Mouse (Mus musculus): ENCODE data around the gene Cln6. TPM values are rescaled to one million over a fixed set of nuclear protein-coding genes. Genes with fewer than 3 reads are reported as not detected.
"Not testable (repeated sequence)": the region's sequence is repeated elsewhere in the genome, so short reads cannot be mapped to it uniquely, and the experiment has no call there.

The Cln6 gene
- polyA plus RNA-seq, 1 experiment from 2014 or later, result 19.6 TPM

DNA sequence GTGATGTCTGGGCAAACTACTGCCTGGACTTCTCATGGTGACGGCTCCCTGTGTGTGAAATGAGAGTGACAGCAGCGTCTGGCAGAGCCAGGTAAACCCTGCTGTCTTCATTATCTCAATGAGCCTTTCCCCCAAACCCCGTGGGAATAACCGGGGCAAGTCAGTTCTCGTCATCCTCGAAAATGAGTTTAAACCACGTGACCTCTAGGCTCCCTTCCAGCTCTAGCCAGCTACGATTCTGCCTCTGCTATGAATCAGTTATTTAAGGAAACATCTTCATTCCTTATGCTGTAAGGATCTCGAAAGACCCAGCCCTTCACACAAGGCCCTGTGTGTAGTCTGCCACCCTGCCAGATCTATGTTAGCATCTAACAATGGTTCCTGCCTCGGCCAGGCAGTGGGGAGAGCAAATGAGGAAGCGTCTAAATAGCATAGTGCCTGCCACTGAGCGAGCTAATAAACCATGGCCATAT lies 21.4 kb upstream of the Cln6 start:
- H3K4me2 ChIP-seq, result peak overlapping the region; percentile 20
- H3K4me3 ChIP-seq, result no peak overlapping the region
- peak overlapping the region; percentile 41 for H3K27ac ChIP-seq (ENCODE audit: poor library complexity, severe bottlenecking)
- no peak overlapping the region for H3K9ac ChIP-seq
- no peak for ATAC-seq (ENCODE audit: insufficient number of reproducible peaks, low FRiP score)
- peaks cover 31% of the 10 kb centered on the region for H3K4me1 ChIP-seq (replicated peaks)
- no peaks in the 10 kb centered on the region for H3K27me3 ChIP-seq (replicated peaks)
- WGBS, result 43% methylated on average over 12 of the region's 12 CpGs
- H3K36me3 ChIP-seq, result no peaks in the 10 kb centered on the region
- no peaks in the 10 kb centered on the region; the same call in 1 of the 2 replicates for H3K9me3 ChIP-seq (replicated peaks)

DNA sequence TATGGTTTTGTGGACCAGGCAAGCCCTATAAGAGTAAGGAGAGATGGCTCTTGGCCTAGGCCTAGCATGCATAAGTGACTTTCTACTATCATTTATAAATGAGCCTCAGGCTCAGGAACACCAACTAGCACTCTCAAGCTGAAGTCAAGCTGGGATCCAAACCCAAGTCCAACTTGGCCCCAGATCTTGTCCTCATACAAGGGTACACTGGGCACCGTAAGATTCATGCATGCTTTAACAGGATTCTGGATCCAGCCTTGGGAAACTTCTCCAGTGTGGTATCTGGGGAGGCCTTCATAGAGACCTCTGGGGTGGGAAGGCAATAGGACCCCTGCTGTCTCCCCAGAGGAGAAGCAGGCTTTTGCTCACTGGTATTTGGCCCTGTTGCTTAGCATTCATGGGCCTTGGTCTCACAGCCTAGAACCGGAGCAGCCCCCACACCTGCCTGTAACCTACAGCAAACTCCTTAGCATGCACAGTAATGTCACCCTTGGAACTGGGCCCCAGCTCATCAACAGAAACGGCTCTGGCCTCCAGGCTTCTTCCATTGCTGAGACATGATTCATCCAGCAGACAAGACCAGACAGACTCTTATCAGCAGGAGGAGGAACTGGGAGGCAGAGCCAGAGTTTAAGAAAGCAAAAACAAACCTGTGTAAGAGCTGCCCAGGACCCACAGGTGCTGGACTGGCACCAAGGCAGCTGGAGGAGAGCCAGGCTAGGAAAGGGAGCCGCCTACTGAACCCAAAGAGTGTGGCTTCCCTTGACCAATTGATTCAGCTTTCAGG lies 20.6 kb upstream of the Cln6 start:
- Histone ChIP-seq H3K27me3 (replicated peaks) (no peaks in the 10 kb centered on the region), H3K4me2 (no peak overlapping the region), H3K27ac (ENCODE audit: poor library complexity, severe bottlenecking) (0 out of 2 replicates have a peak overlapping the region, but pooled peaks have one; percentile 41), H3K4me3 (no peak overlapping the region), H3K4me1 (replicated peaks) (peaks cover 26% of the 10 kb centered on the region), H3K9me3 (replicated peaks) (no peaks in the 10 kb centered on the region; the same call in 1 of the 2 replicates), H3K36me3 (no peaks in the 10 kb centered on the region), H3K9ac (no peak overlapping the region)
- 53% methylated on average over 4 of the region's 4 CpGs for WGBS
- ATAC-seq (ENCODE audit: insufficient number of reproducible peaks, low FRiP score), result no peak

DNA sequence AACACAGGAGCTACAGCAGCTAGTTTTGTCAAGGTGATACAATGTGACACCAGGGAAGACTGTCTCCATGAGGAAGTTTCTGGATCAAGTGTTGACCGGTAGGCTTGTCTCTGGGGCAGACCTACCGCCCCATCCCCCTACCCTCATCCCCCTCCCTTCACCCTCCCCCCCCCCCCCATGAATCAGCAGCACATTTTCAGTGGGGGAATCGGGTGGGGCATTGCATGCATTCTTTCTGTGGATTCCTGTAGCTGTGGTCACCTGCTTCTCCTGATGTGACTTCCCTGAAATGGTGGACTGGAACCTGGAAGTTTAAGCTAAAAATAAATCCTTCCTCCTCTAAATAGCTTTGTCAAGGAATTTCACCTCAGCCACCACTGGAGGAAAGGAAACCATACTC lies 19.1 kb upstream of the Cln6 start:
- no peak overlapping the region for H3K27ac ChIP-seq (ENCODE audit: poor library complexity, severe bottlenecking)
- ATAC-seq (ENCODE audit: insufficient number of reproducible peaks, low FRiP score), result no peak
- H3K36me3 ChIP-seq, result no peaks in the 10 kb centered on the region
- H3K4me3 ChIP-seq, result no peak overlapping the region
- H3K4me2 ChIP-seq, result no peak overlapping the region
- H3K9ac ChIP-seq, result no peak overlapping the region
- 63% methylated on average over 3 of the region's 3 CpGs for WGBS
- no peaks in the 10 kb centered on the region for H3K27me3 ChIP-seq (replicated peaks)
- H3K4me1 ChIP-seq (replicated peaks), result peaks cover 26% of the 10 kb centered on the region
- H3K9me3 ChIP-seq (replicated peaks), result no peaks in the 10 kb centered on the region; the same call in 1 of the 2 replicates

DNA sequence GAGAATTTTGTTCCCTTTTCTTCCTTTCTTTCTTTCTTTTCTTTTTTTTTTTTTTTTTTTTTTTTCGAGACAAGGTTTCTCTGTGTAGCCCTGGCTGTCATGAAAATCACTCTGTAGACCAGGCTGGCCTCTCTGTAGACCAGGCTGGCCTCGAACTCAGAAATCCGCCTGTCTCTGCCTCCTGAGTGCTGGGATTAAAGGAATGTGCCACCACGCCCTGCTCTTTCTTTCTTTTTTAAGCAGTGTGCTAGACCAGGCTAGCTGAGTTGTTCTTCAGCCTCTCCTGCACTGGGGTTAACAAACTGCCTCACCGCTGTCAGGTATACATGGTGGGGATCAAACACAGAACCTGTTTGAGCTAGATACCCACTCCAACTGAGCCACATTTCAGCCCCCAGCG lies 18.7 kb upstream of the Cln6 start:
- H3K4me2 ChIP-seq; ATAC-seq (ENCODE audit: insufficient number of reproducible peaks, low FRiP score); H3K27me3 ChIP-seq (replicated peaks); H3K9me3 ChIP-seq (replicated peaks); H3K27ac ChIP-seq (ENCODE audit: poor library complexity, severe bottlenecking); H3K9ac ChIP-seq; H3K4me3 ChIP-seq; H3K36me3 ChIP-seq: not testable (repeated sequence)
- H3K4me1 ChIP-seq (replicated peaks), result peaks cover 26% of the 10 kb centered on the region
- WGBS, result 79% methylated on average over 6 of the region's 6 CpGs

DNA sequence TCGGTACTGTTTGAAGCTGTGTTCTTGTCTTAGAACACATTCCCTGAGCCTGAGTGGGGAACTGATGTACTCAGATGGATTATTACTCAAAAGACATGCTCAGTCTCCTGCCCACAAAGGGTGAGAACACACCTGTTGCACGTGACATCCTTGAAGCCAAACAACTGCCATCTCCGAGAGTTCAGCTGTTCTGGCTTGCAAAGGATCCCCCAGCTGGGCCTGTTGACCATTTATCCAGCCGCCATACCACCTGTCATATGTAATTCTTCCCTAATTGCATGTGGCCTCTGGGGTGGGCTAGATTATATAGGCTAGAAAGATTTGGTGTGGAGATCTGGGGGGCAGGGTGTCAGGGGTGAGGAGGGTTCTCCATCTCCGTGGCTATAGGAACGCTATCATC lies 17.8 kb upstream of the Cln6 start:
- Histone ChIP-seq H3K9ac (no peak overlapping the region), H3K27me3 (replicated peaks) (no peaks in the 10 kb centered on the region), H3K9me3 (replicated peaks) (no peaks in the 10 kb centered on the region; the same call in 1 of the 2 replicates), H3K4me1 (replicated peaks) (peaks cover 32% of the 10 kb centered on the region), H3K4me3 (no peak overlapping the region), H3K4me2 (no peak overlapping the region), H3K36me3 (no peaks in the 10 kb centered on the region), H3K27ac (ENCODE audit: poor library complexity, severe bottlenecking) (no peak overlapping the region)
- WGBS, result 79% methylated on average over 6 of the region's 6 CpGs
- no peak for ATAC-seq (ENCODE audit: insufficient number of reproducible peaks, low FRiP score)

DNA sequence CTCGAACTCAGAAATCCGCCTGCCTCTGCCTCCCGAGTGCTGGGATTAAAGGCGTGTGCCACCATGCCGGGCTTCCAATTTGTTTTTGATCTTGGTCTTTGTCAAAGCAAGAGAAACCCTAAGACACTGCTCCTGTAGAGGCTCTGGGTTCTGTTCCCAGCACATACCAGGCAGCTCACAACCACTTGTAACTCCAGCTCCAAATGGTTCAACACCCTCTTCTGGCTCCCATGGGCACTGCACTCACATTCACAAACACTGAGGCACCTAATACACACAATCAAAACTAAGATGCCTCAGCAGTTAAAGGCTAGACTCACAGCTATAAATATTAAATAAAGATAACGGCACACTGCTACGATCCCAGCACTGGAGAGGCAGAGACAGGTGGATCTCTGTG lies 16.8 kb upstream of the Cln6 start:
- Histone ChIP-seq H3K9me3 (replicated peaks) (no peaks in the 10 kb centered on the region; the same call in 1 of the 2 replicates), H3K9ac (no peak overlapping the region), H3K36me3 (no peaks in the 10 kb centered on the region)

DNA sequence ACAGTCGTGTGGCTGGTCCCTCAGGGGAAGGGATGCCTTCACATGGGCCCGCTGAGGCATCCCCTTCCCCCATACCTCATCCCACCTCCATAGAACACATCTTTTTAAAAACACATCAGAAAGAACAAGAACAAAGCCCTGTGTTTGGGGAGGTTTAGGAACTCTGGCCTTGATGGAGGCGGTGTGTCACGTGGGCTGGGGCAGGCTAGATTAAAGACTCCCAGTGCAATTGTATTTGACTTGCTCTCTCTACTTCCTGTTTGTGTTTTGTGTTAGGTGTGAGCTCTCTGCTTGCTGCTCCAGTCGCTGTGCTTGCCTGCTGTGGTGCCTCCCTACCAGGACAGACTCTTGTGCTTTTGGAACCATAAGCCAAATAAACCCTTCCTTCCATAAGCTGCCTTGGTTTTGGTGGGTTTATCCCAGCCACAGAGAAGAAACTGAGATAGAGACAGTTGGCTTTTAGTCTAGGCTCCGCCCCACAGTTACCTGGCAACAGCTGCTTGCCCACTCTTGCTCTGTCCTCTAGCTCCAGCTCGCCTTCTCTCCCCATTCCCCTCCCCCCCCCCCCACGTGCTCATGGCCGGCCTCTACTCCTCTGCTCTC lies 12.7 kb upstream of the Cln6 start:
- Histone ChIP-seq H3K27me3 (replicated peaks) (no peaks in the 10 kb centered on the region), H3K4me2 (peak overlapping the region; percentile 41), H3K9ac (no peak overlapping the region), H3K27ac (ENCODE audit: poor library complexity, severe bottlenecking) (no peak overlapping the region; the same call in 1 of the 2 replicates), H3K4me1 (replicated peaks) (peaks cover 22% of the 10 kb centered on the region), H3K36me3 (no peaks in the 10 kb centered on the region), H3K9me3 (replicated peaks) (no peaks in the 10 kb centered on the region; the same call in 1 of the 2 replicates), H3K4me3 (no peak overlapping the region)
- ATAC-seq (ENCODE audit: insufficient number of reproducible peaks, low FRiP score), result 0 out of 2 replicates have a peak, but pooled peaks have one; percentile 42
- 10% methylated on average over 8 of the region's 9 CpGs for WGBS

More for the DNA sequence above, 16.8 kb upstream of the Cln6 start:
- Histone ChIP-seq H3K27me3 (replicated peaks) (no peaks in the 10 kb centered on the region), H3K4me1 (replicated peaks) (peaks cover 33% of the 10 kb centered on the region), H3K4me2 (no peak overlapping the region), H3K27ac (ENCODE audit: poor library complexity, severe bottlenecking) (no peak overlapping the region), H3K4me3 (no peak overlapping the region)
- 90% methylated on average over 7 of the region's 7 CpGs for whole genome bisulfite sequencing
- ATAC-seq (ENCODE audit: insufficient number of reproducible peaks, low FRiP score), result no peak

DNA sequence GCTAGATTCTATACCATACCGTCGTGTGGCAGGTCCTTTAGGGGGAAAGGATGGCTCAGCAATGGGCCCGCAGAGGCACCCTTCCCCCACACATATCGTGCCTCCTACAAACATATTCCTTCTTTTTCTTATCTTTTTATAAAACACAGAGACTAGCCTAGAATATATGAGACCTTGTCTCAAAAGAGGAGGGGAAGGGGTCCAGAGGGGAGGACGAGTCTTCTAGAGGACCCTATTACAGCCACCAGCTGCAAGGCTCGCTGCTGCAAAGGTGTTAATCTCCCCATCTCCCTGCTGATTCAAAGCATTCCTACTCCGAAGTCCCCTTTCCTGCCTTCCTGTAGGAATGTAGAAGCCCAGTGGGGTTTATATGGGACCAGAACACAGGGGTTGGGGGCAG lies 12.1 kb upstream of the Cln6 start:
- Histone ChIP-seq H3K4me1 (replicated peaks) (peaks cover 22% of the 10 kb centered on the region), H3K4me3 (no peak overlapping the region), H3K36me3 (no peaks in the 10 kb centered on the region), H3K27ac (ENCODE audit: poor library complexity, severe bottlenecking) (no peak overlapping the region), H3K4me2 (peak overlapping the region; percentile 41), H3K27me3 (replicated peaks) (no peaks in the 10 kb centered on the region), H3K9ac (no peak overlapping the region), H3K9me3 (replicated peaks) (no peaks in the 10 kb centered on the region; the same call in 1 of the 2 replicates)
- 7% methylated on average over 7 of the region's 7 CpGs for WGBS
- no peak for ATAC-seq (ENCODE audit: insufficient number of reproducible peaks, low FRiP score)

DNA sequence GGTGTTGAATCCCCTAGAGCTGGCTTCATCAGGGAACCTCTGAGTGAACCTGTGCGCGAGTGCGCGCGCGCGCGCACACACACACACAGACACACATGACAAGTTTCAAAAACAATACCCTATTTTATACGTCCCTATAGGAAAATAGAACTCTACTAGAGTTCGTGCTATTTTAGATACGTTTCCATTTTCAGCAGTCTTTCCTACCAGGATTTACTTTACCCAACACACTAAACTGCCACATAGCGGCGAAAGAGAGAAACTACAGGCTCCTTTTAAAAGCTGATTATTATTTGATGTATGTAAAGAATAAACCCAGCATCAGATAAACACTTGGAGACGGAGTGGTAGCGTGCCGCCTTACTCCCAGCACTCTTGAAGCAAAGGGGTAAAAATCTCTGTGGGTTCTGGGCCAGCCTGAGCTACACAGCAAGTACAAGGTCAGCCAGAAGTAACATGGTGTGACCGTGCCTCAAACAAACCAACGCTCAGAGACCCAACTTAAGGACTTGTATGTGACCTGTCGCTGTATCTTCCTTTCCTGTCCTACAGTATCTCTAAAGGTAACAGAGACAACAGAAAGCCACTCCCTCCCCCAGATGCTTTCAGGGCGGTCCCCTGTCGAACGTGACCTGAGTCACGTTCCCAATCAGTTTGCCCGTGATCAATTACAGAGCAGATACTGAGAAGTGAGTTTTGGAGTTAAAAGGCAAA lies 10.5 kb upstream of the Cln6 start:
- Histone ChIP-seq H3K27ac (ENCODE audit: poor library complexity, severe bottlenecking) (no peak overlapping the region), H3K9me3 (replicated peaks) (no peaks in the 10 kb centered on the region), H3K4me3 (peak overlapping the region; percentile 30), H3K9ac (peak overlapping the region; percentile 4; the same call in 1 of the 2 replicates), H3K36me3 (no peaks in the 10 kb centered on the region), H3K4me2 (peak overlapping the region; percentile 71), H3K4me1 (replicated peaks) (peaks cover 22% of the 10 kb centered on the region), H3K27me3 (replicated peaks) (no peaks in the 10 kb centered on the region)
- peak; percentile 4; the same call in 1 of the 2 replicates for ATAC-seq (ENCODE audit: insufficient number of reproducible peaks, low FRiP score)
- WGBS, result 4% methylated on average over 24 of the region's 24 CpGs

DNA sequence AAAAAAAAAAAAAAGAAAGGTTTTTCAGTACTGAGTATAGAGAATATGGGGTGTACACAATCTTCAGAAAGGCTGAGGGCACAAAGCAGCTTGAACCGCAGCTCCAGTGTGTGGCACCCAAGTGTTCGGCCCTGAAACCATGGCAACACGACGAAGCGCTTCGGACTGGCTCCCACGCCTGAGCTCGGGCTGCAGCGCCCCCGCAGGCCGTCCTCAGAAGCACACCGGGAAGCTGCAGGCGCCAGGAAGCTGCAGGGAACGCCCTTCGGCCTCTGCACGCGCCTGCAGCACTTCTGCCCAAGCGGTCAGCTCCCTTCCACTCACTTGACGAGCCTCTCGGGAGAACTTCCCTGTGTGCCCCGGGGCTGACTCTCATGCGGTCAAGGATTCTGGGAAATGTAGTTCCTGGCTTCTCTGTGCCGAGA lies 9.9 kb upstream of the Cln6 start:
- Histone ChIP-seq H3K4me3 (peak overlapping the region; percentile 30), H3K9ac (no peak overlapping the region), H3K27ac (ENCODE audit: poor library complexity, severe bottlenecking) (no peak overlapping the region), H3K4me2 (peak overlapping the region; percentile 71), H3K27me3 (replicated peaks) (no peaks in the 10 kb centered on the region), H3K36me3 (no peaks in the 10 kb centered on the region), H3K9me3 (replicated peaks) (no peaks in the 10 kb centered on the region), H3K4me1 (replicated peaks) (peaks cover 22% of the 10 kb centered on the region)
- ATAC-seq (ENCODE audit: insufficient number of reproducible peaks, low FRiP score), result peak; percentile 92
- 0% methylated on average over 23 of the region's 23 CpGs for WGBS

DNA sequence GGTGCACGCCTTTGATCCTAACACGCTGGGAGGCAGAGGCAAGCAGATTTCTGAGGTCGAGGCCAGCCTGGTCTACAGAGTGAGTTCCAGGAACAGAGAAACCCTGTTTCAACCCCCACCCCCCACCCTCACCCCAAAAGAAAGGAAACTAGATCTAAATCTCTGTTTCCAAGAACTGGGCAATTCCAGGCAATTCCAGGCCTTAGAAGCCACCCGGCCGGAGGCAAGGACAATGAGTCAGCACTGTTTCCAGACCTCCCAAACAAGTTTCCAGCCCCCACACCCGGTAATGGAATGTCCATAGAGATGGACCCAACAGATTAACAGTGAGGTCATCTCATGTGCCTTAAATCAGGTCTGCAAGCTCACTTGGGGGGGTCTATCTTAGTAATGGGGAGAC lies 8.7 kb upstream of the Cln6 start:
- no peak for ATAC-seq (ENCODE audit: insufficient number of reproducible peaks, low FRiP score)

More for the DNA sequence above, 8.7 kb upstream of the Cln6 start:
- Histone ChIP-seq H3K9ac (no peak overlapping the region), H3K27ac (ENCODE audit: poor library complexity, severe bottlenecking) (no peak overlapping the region), H3K27me3 (replicated peaks) (no peaks in the 10 kb centered on the region), H3K4me2 (no peak overlapping the region), H3K9me3 (replicated peaks) (no peaks in the 10 kb centered on the region), H3K4me1 (replicated peaks) (peaks cover 22% of the 10 kb centered on the region), H3K4me3 (no peak overlapping the region), H3K36me3 (no peaks in the 10 kb centered on the region)
- 67% methylated on average over 6 of the region's 6 CpGs for WGBS
